Mouse (Mus musculus): ENCODE measurements around the gene Icmt. TPM values are rescaled to one million over a fixed set of nuclear protein-coding genes. Genes with fewer than 3 reads are reported as not detected.

The Icmt gene
- total RNA-seq, 2 experiments from 2014 or later: 13.9 to 17.9 TPM

Other genes with a start within 250 kb of the Icmt start
- 0.34 and 7.6 TPM in 2 replicates for gene Plekhg5, start 224.7 kb upstream of the Icmt start, total RNA-seq (2014; fragmentation: Nextera tagmentation)
- gene Plekhg5, start 224.7 kb upstream of the Icmt start, total RNA-seq (2017): 1.8 and 2.2 TPM in 2 replicates
- gene Tnfrsf25, start 181.3 kb upstream of the Icmt start, total RNA-seq (2014; fragmentation: Nextera tagmentation): not detected in 2 replicates
- gene Tnfrsf25, start 181.3 kb upstream of the Icmt start, total RNA-seq (2017): 1.6 TPM in 1 of 2 replicates, not detected in the other
- gene Espn, start 144.9 kb upstream of the Icmt start, total RNA-seq (2014; fragmentation: Nextera tagmentation): 1.8 TPM in 1 of 2 replicates, not detected in the other
- gene Espn, start 144.9 kb upstream of the Icmt start, total RNA-seq (2017): 0.43 TPM in 1 of 2 replicates, not detected in the other
- gene Hes2, start 138.4 kb upstream of the Icmt start, total RNA-seq (2014; fragmentation: Nextera tagmentation): not detected in 2 replicates
- not detected in 2 replicates for gene Hes2, start 138.4 kb upstream of the Icmt start, total RNA-seq (2017)
- 124 and 134 TPM in 2 replicates for gene Acot7, start 119.1 kb upstream of the Icmt start, total RNA-seq (2014; fragmentation: Nextera tagmentation)
- gene Acot7, start 119.1 kb upstream of the Icmt start, total RNA-seq (2017): 79.4 and 89.5 TPM in 2 replicates
- not detected in 2 replicates for gene Gpr153, start 23.0 kb upstream of the Icmt start, total RNA-seq (2014; fragmentation: Nextera tagmentation)
- gene Gpr153, start 23.0 kb upstream of the Icmt start, total RNA-seq (2017): not detected in 2 replicates
- gene Hes3, start 5.6 kb upstream of the Icmt start, total RNA-seq (2014; fragmentation: Nextera tagmentation): not detected in 2 replicates
- not detected in 2 replicates for gene Hes3, start 5.6 kb upstream of the Icmt start, total RNA-seq (2017)
- not detected in 2 replicates for gene Rnf207, start 21.8 kb downstream of the Icmt start, total RNA-seq (2014; fragmentation: Nextera tagmentation)
- not detected in 2 replicates for gene Rnf207, start 21.8 kb downstream of the Icmt start, total RNA-seq (2017)
- 1,942 and 1,984 TPM in 2 replicates for gene Rpl22, start 28.5 kb downstream of the Icmt start, total RNA-seq (2014; fragmentation: Nextera tagmentation)
- gene Rpl22, start 28.5 kb downstream of the Icmt start, total RNA-seq (2017): 2,435 and 2,975 TPM in 2 replicates
- not detected in 2 replicates for gene Chd5, start 41.4 kb downstream of the Icmt start, total RNA-seq (2014; fragmentation: Nextera tagmentation)
- 0.04 TPM in 1 of 2 replicates, not detected in the other for gene Chd5, start 41.4 kb downstream of the Icmt start, total RNA-seq (2017)
- gene Nphp4, start 179.5 kb downstream of the Icmt start, total RNA-seq (2014; fragmentation: Nextera tagmentation): 0.77 and 3.7 TPM in 2 replicates
- gene Nphp4, start 179.5 kb downstream of the Icmt start, total RNA-seq (2017): 0.17 and 0.31 TPM in 2 replicates
- 84.3 and 85.6 TPM in 2 replicates for gene Kcnab2, start 180.6 kb downstream of the Icmt start, total RNA-seq (2014; fragmentation: Nextera tagmentation)
- 67.3 and 72.3 TPM in 2 replicates for gene Kcnab2, start 180.6 kb downstream of the Icmt start, total RNA-seq (2017)

All from granulocyte monocyte progenitor cell, adult 5-6 weeks (primary cell).